Mouse (Mus musculus) thymus, adult 2 months (tissue): ENCODE measurements around the gene Gm3404.
"Not testable (repeated sequence)": the region's sequence is repeated elsewhere in the genome, so short reads cannot be mapped to it uniquely, and the experiment has no call there.

ENCODE experiments used
- CTCF ChIP-seq: fragments of 200-500 bp; IDR thresholded peaks from 2 replicates; pipeline ENCODE4 v1.5.1; 2012; ENCODE audit warnings: mild to moderate bottlenecking, control low read depth, low read length, moderate library complexity, borderline replicate concordance; ENCODE audit not compliant: control insufficient read depth, poor library complexity, insufficient read depth; ENCODE audit errors: extremely low read depth
- POLR2A ChIP-seq: fragments of 200-500 bp; IDR thresholded peaks from 2 replicates; pipeline ENCODE4 v1.6.1; 2012; ENCODE audit warnings: mild to moderate bottlenecking, low read length, control low read depth, moderate library complexity; ENCODE audit not compliant: control insufficient read depth, poor library complexity, insufficient read depth; ENCODE audit errors: extremely low read depth

- not testable (repeated sequence) for TF ChIP-seq CTCF, POLR2A
Measured at GRCm38 (mm10) chr5:146479564-146479963, 46.0 kb upstream of the Gm3404 start.
